Mouse (Mus musculus) NIH3T3 (cell line): ENCODE results near the gene Galt.
"Not testable (repeated sequence)": the region's sequence is repeated elsewhere in the genome, so short reads cannot be mapped to it uniquely, and the experiment has no call there.

Experiments used
- DNase-seq: peaks from one replicate; pipeline ENCODE4 v3.0.0-alpha.2; 2012; ENCODE audit warnings: low read depth

The Galt gene

DNA sequence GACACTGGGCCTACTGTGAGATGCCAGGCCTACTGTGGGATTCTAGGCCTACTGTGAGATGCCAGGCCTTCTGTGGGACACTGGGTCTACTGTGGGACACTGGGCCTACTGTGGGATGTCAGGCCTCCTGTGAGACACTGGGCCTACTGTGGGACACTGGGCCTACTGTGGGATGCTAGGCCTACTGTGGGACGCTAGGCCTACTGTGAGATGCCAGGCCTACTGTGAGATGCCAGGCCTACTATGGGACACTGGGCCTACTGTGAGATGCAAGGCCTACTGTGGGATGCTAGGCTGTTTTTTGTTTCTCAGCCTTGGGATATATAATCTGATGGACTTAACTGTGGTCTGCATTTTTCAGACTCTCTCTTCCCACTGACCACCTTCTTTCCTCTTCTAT lies 20.8 kb downstream of the Galt start:
- not testable (repeated sequence) for DNase-seq

DNA sequence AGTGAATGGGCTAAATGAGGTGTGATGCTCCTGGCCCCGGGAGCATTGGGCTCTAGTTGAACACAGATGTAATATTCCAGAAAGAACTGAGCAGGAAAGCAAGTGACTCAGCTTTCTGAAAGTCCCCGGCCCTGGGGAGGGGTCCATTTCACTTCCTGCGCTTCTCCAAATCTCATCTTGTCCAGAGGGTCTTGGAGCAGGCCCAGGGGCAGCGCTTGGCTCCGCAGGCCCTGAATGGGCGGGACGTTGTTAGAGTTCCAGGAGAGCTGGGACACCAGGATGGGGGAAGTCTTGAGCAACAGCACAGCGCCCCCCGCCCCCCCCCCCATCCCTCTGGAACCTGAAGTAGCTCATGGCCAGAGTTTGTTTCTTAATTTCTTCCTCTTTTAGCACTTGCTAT lies 26.2 kb downstream of the Galt start:
- not testable (repeated sequence) for DNase-seq

DNA sequence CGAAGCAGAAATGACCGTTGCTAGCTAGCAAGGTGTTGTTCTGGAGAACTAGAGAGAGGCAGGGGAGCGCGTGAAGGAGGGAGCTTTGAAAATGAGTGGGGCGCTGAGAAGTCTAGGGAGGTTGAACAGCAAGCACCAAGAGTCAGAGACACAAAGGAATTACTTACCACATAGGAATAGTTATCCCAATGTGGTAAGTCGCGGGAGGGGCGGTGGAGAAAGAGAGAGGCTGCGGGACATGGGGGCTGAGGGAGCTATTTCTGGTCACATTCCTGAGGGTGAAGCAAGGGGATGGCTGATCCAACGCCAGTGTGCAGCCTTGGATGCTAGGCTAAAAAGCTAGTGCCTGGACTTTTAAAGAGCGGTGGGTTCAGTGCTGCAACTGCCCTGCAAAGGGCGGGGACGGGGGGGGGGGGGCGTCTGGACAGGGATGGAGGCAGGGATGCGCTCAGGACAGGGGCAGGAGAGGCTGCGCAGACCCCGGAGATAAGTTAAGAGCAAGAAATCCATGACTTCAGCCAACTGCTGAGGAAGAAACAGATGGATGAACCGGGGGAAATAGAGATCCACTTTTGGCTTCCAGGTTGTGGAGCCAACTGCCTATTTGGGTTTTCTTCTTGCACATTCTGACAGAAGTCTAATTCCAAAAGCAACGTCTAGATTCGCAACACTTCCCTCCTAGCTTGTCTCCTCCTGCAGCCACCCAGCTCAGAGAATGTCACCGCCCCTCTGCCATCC lies 26.9 kb downstream of the Galt start:
- DNase-seq = not testable (repeated sequence)

GRCm38 (mm10) chr4:41782711-41783110 lies 27.7 kb downstream of the Galt start:
- not testable (repeated sequence) for DNase-seq

- not testable (repeated sequence) for DNase-seq
These were observed 28.2 kb downstream of the Galt start for GRCm38 (mm10) chr4:41783197-41783596.
